Mouse (Mus musculus) liver, embryonic 14.5 days (tissue): ENCODE data around the gene Xpo5. TPM values are rescaled to one million over a fixed set of nuclear protein-coding genes. Genes with fewer than 3 reads are reported as not detected.
A peak's percentile ranks its signal among the peaks of the same experiment; 100 is the strongest.

Experiments used
- ATAC-seq: fragments of 200-750 bp; cut with Nextera tagmentation; 2 replicates; pipeline ENCODE4 v1.8.0; 2017; ENCODE audit warnings: moderate number of reproducible peaks, mild to moderate bottlenecking, moderate library complexity; ENCODE audit not compliant: insufficient read depth
- DNase-seq, 3 experiments: peaks; one replicate each; pipeline ENCODE4 v3.0.0-alpha.2; 2012 to 2013; ENCODE audit warnings: low read depth in 3 of 3, low spot score in 3 of 3
- H3K27ac ChIP-seq: fragments of 300-500 bp; sonication (generic); 2 replicates; pipeline ENCODE4 v1.5.1; 2014; ENCODE audit warnings: moderate library complexity, mild to moderate bottlenecking, control low read depth, inconsistent platforms
- H3K27me3 ChIP-seq: fragments of 300-500 bp; sonication (generic); 2 replicates; pipeline ENCODE4 v1.6.1; 2014; ENCODE audit warnings: mild to moderate bottlenecking, low read length, moderate library complexity; ENCODE audit not compliant: control insufficient read depth, insufficient read depth
- H3K36me3 ChIP-seq: fragments of 300-500 bp; sonication (generic); replicated peaks from 2 replicates; pipeline ENCODE4 v1.6.1; 2014; ENCODE audit warnings: low read depth; ENCODE audit not compliant: control insufficient read depth, insufficient read depth
- H3K4me1 ChIP-seq, 2 experiments: fragments of 200-500 bp in 1 of 2; fragments of 300-500 bp in 1 of 2; sonication (generic) in 1 of 2; replicated peaks; 2 replicates each; pipeline ENCODE4 v1.6.1; 2012 to 2014; ENCODE audit warnings: antibody characterized with exemption in 1 of 2, inconsistent platforms in 1 of 2, low read length in 1 of 2; ENCODE audit not compliant: control insufficient read depth in 2 of 2, insufficient read depth in 2 of 2
- H3K4me2 ChIP-seq: fragments of 300-500 bp; sonication (generic); 2 replicates; pipeline ENCODE4 v1.6.1; 2014; ENCODE audit warnings: low read depth, mild to moderate bottlenecking, control low read depth, moderate library complexity
- H3K4me3 ChIP-seq, 2 experiments: fragments of 200-500 bp in 1 of 2; fragments of 300-500 bp in 1 of 2; sonication (generic) in 1 of 2; 2 replicates each; pipeline ENCODE4 v1.5.1; 2012 to 2014; ENCODE audit warnings: low read depth in 2 of 2, low read length in 2 of 2, mild to moderate bottlenecking in 2 of 2, control low read depth in 1 of 2, inconsistent platforms in 1 of 2, moderate library complexity in 1 of 2; ENCODE audit not compliant: insufficient read depth in 1 of 2
- H3K9ac ChIP-seq: fragments of 300-500 bp; sonication (generic); replicated peaks from 2 replicates; pipeline ENCODE4 v1.6.1; 2014; ENCODE audit warnings: mild to moderate bottlenecking, control low read depth, moderate library complexity
- H3K9me3 ChIP-seq: fragments of 300-500 bp; sonication (generic); 2 replicates; pipeline ENCODE4 v1.6.1; 2016; ENCODE audit warnings: low read length, mixed read lengths; ENCODE audit not compliant: control insufficient read depth
- CTCF ChIP-seq: IDR thresholded peaks from 2 replicates; pipeline ENCODE4 v1.5.1; 2016; ENCODE audit warnings: antibody characterized with exemption, low read depth, control low read depth
- EP300 ChIP-seq: IDR thresholded peaks from 2 replicates; pipeline ENCODE4 v1.6.1; 2016; ENCODE audit warnings: antibody characterized with exemption, low read depth
- WGBS: fragments of 180-500 bp; shearing (Covaris S2); extraction: QIAGEN DNeasy Blood & Tissue Kit; methylation state at CpG from one replicate; pipeline ENCODE4 v1.1.7; 2014; ENCODE audit not compliant: insufficient replicate concordance; 5-methylcytosine and 5-hydroxymethylcytosine counted together
- polyA plus RNA-seq, 2 experiments: library from polyadenylated mRNA; depleted of rRNA in 1 of 2; stranded (reverse) in 1 of 2; unstranded in 1 of 2; fragments of >200 nt; fragmentation: Nextera tagmentation in 1 of 2; extraction: Ambion mirVana in 1 of 2; gene quantifications; 2 replicates each; pipeline versions ENCODE4 v1.2.1 to v1.2.3; 2012 to 2014

The Xpo5 gene
- polyA plus RNA-seq, 2 experiments, result 15.3 to 17.9 TPM

DNA sequence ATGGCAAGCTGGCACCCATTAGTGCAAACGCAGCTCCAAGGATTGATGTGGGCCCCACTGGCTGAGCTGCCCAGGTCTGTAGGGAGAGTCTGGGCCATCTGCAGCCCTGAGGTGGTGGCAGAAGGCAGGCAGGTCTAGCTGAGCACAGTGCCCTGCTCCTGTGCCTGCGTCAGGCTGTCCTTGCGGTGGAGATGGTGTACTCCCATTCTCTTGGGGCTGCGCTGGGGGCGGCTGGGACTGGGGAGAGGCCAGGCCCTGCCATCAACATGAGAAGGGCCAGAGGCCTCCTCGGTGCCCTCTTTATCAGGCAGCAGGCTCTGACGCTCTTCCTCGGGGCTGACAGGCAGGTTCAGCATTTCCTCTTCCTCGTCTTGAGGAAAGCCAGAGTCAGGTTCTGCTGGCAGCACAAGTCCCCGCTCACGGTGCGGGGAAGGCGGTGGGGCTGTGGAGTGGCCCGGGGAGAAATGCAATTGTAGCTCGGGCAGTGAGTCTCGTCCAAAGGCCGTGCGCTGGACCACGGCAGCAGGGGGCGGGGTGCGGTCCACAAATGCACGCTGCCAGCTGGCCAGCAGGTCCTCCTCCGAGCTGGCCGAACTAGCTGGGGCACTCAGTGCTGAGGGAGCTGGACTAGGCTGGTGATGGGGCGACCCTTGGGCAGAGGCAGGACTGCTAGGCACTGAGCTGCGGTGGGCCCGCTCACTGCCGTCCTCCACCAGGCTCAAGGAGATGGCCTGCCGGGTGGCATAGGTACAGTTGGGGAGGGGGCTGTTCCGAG lies 55.9 kb downstream of the Xpo5 start:
- Histone ChIP-seq H3K36me3 (peaks cover 12% of the 10 kb centered on the region; the same call in 1 of the 2 replicates), H3K4me2 (no peak overlapping the region), H3K4me1 (peaks cover 0 to 3% of the 10 kb centered on the region in 2 experiments; a peak in 2 of 4 replicates), H3K27me3 (peaks cover 20% of the 10 kb centered on the region), H3K9me3 (no peaks in the 10 kb centered on the region), H3K4me3 (no peak overlapping the region), H3K27ac (no peak overlapping the region), H3K9ac (no peak overlapping the region)
- 73% methylated on average over 30 of the region's 30 CpGs for WGBS
- TF ChIP-seq CTCF, result no peak
- no peak for TF ChIP-seq EP300
- ATAC-seq, result no peak
- DNase-seq, result no peak

DNA sequence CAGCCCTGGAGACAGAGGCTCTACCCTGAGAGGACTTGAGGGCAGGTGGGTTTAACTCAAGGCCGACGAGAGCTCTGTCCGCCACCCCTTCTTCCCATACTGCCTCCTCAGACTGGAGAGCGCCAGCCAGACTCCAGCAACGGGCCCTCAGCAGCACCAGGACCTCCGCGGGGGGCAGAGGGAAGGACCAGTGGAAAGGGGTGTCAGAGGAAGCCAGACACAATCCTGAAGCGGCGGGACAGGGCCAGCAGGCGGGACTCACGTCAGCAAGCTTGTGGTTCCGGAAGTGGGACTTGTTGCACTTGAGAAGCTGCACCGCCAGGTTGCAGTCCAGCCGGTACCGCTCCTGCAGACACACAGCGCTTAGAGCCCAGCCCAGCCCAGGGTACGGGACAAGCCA lies 57.1 kb downstream of the Xpo5 start:
- DNase-seq, result no peak
- ATAC-seq, result no peak

DNA sequence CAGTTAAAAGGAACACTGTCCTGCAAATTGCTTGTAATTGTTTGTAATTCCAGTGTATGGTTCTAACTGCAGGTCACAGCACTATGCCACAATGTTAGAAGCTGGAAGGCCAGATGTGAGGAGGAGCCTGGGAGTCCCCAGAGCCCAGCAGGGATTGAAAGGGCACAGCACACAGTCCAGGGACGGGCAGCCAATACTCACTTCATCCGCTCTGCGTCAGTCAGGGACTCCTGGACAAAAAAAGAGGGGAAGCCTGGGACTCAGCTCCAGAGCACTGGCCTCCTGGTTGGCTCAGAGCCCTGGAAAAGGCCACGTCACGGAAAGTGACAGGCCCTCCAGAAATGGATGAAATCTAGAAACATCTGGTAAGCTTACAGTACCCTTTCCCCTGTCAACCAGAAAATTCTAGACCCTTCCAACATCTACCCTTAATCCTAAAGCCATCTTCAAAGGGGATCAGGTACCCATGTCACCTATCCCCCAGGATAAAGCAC lies 59.7 kb downstream of the Xpo5 start:
- H3K27ac ChIP-seq, result no peak overlapping the region
- no peaks in the 10 kb centered on the region for H3K9me3 ChIP-seq
- H3K4me1 ChIP-seq, result no peaks in the 10 kb centered on the region
- H3K27me3 ChIP-seq, result no peaks in the 10 kb centered on the region
- DNase-seq, result no peak
- H3K36me3 ChIP-seq, result peaks cover 20% of the 10 kb centered on the region
- WGBS, result 88% methylated on average over 5 of the region's 5 CpGs
- ATAC-seq, result no peak
- H3K9ac ChIP-seq, result no peak overlapping the region
- H3K4me3 ChIP-seq, result no peak overlapping the region
- no peak for TF ChIP-seq EP300
- TF ChIP-seq CTCF, result no peak
- no peak overlapping the region for H3K4me2 ChIP-seq

More for the DNA sequence above, 57.1 kb downstream of the Xpo5 start:
- Histone ChIP-seq H3K27ac (no peak overlapping the region), H3K9me3 (no peaks in the 10 kb centered on the region), H3K4me1 (no peaks in the 10 kb centered on the region), H3K4me3 (no peak overlapping the region), H3K36me3 (peaks cover 20% of the 10 kb centered on the region), H3K9ac (no peak overlapping the region), H3K4me2 (no peak overlapping the region), H3K27me3 (peaks cover 9% of the 10 kb centered on the region)
- 79% methylated on average over 17 of the region's 17 CpGs for WGBS
- no peak for TF ChIP-seq CTCF
- TF ChIP-seq EP300, result no peak

DNA sequence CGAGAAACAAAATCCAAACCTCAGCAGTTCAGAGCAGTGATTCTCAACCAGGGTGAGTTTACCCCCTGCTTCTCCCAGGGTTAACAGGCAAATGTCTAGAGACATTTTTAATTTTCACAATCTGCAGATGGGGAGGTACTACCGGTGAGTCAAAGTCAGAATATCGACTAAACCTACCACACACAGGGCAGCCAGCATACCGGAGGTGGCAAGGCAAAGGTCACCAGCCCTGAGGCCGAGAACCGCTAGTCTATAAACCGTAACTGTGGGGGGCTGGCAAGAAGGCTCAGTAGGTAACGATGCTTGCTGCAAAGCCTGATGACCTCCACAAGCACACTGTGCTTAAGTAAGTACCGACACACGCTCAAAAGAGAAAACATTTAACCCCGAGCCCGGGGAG lies 62.9 kb downstream of the Xpo5 start:
- Histone ChIP-seq H3K27me3 (no peaks in the 10 kb centered on the region), H3K27ac (no peak overlapping the region), H3K36me3 (peaks cover 13% of the 10 kb centered on the region), H3K4me3 (no peak overlapping the region), H3K9me3 (no peaks in the 10 kb centered on the region), H3K4me2 (no peak overlapping the region), H3K9ac (no peak overlapping the region), H3K4me1 (no peaks in the 10 kb centered on the region)
- TF ChIP-seq EP300, result no peak
- no peak for TF ChIP-seq CTCF
- no peak for ATAC-seq
- 80% methylated on average over 12 of the region's 12 CpGs for WGBS
- no peak for DNase-seq

DNA sequence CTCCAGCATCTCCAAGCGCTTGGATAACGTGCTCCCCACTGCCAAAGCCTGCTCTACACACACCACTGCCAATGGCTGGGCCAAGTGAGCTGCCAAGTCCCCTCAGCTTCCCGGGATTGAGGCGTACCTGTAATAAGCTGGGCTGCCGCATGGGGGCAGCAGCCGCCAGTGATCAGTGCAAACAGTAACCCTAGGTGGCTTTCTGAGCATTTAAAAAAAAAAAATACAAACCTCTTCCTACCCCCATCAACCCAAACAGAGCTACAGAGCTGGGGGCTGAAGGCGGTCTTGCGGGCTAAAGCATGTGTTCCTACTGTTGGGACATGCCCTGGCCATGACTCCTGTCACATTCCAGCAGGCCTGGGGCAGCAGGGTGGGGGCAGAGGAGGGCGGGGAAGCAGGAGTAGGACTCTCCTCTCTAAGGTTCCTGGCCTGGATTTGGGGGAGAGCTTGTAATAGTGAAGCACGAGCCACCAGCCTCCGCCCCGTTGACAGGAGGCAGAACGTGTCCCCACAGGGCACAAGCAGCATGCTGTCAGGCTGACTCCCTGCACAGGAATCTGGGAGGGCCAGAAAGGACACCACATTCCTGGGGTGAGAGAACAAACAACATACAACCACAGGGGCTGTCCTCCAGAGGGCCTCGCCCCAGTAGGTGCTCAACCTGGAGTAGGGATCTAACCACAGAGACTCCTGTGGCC lies 63.5 kb downstream of the Xpo5 start:
- ATAC-seq (no peak), DNase-seq (no peak)
- Histone ChIP-seq H3K36me3 (peaks cover 13% of the 10 kb centered on the region), H3K4me1 (no peaks in the 10 kb centered on the region), H3K4me3 (no peak overlapping the region), H3K27me3 (no peaks in the 10 kb centered on the region), H3K27ac (no peak overlapping the region), H3K9ac (no peak overlapping the region), H3K4me2 (no peak overlapping the region), H3K9me3 (no peaks in the 10 kb centered on the region)
- TF ChIP-seq EP300, result no peak
- peak; percentile 91 for TF ChIP-seq CTCF
- WGBS, result 30% methylated on average over 14 of the region's 14 CpGs
